Mouse (Mus musculus) lung, embryonic 14.5 days (tissue): ENCODE measurements around the gene Gpnmb. TPM values are rescaled to one million over a fixed set of nuclear protein-coding genes. Genes with fewer than 3 reads are reported as not detected.
A peak's percentile ranks its signal among the peaks of the same experiment; 100 is the strongest.

Source experiments
- ATAC-seq: fragments of 200-750 bp; cut with Nextera tagmentation; 2 replicates; pipeline ENCODE4 v1.8.0; 2017; ENCODE audit warnings: mild to moderate bottlenecking, moderate TSS enrichment, moderate library complexity; ENCODE audit not compliant: insufficient read depth
- DNase-seq: peaks from one replicate; pipeline ENCODE4 v3.0.0-alpha.2; 2015
- H3K27ac ChIP-seq: fragments of 300-500 bp; sonication (generic); 2 replicates; pipeline ENCODE4 v1.5.1; 2014; ENCODE audit warnings: low read depth, mild to moderate bottlenecking, moderate library complexity
- H3K27me3 ChIP-seq: fragments of 300-500 bp; sonication (generic); 2 replicates; pipeline ENCODE4 v1.6.1; 2014; ENCODE audit warnings: low read length, control low read depth; ENCODE audit not compliant: insufficient read depth
- H3K36me3 ChIP-seq: fragments of 300-500 bp; sonication (generic); 2 replicates; pipeline ENCODE4 v1.6.1; 2014; ENCODE audit warnings: control low read depth; ENCODE audit not compliant: insufficient read depth
- H3K4me1 ChIP-seq: fragments of 300-500 bp; sonication (generic); 2 replicates; pipeline ENCODE4 v1.6.1; 2014; ENCODE audit warnings: antibody characterized with exemption, control low read depth; ENCODE audit not compliant: insufficient read depth
- H3K4me2 ChIP-seq: fragments of 300-500 bp; sonication (generic); 2 replicates; pipeline ENCODE4 v1.6.1; 2014; ENCODE audit warnings: mild to moderate bottlenecking
- H3K4me3 ChIP-seq: fragments of 300-500 bp; sonication (generic); 2 replicates; pipeline ENCODE4 v1.5.1; 2014; ENCODE audit warnings: low read depth, low read length
- H3K9ac ChIP-seq: fragments of 300-500 bp; sonication (generic); 2 replicates; pipeline ENCODE4 v1.6.1; 2014
- H3K9me3 ChIP-seq: fragments of 300-500 bp; sonication (generic); 2 replicates; pipeline ENCODE4 v1.6.1; 2016; ENCODE audit warnings: low read depth, low read length, control low read depth
- CTCF ChIP-seq: IDR thresholded peaks from 2 replicates; pipeline ENCODE4 v1.5.1; 2016; ENCODE audit warnings: antibody characterized with exemption, low read depth
- WGBS: fragments of 180-500 bp; shearing (Covaris S2); extraction: QIAGEN DNeasy Blood & Tissue Kit; methylation state at CpG from one replicate; pipeline ENCODE4 v1.1.7; 2014; 5-methylcytosine and 5-hydroxymethylcytosine counted together
- polyA plus RNA-seq: library from polyadenylated mRNA; unstranded; fragments of >200 nt; fragmentation: Nextera tagmentation; extraction: Ambion mirVana; gene quantifications from 2 replicates; pipeline ENCODE4 v1.2.1, GENCODE M21; 2014

The Gpnmb gene
- polyA plus RNA-seq, 1 experiment from 2014 or later, result 0.21 TPM

DNA sequence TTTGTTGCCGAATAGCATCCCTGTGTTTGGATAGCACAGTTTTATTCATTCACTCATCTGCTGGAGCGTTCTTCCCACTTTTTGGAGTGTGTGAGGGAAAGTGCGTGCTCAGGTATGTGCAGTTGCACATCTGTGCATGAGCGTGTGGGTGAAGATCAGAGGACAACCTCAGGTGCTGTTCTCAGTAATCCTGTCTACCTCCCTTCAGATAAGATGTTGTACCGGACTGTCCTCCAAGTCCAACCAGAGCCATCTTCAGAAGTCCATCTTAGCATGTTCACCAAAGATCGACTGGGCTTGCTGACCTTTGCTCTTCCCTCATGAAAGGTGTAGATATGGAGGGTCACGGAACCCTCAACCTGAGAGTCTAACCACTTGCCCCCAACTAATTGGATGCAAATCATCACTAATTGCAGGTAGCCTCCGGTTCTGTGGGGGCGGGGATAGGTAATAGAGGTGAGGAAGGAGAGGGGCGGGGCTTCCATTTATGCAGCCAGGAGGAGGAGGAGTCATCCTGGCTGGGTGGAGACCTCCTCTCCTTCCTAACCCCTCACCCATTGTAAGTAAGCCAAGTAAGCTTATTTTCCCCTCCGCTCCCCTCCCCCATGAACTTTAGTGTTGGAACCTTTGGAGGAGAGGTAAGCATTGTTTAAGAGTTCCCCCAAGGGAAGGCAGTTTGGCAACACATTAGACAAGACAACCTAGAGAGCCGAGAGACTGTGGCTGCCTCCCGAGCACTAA, 27.8 kb upstream of the Gpnmb start:
- H3K27me3 ChIP-seq, result no peaks in the 10 kb centered on the region
- ATAC-seq, result no peak; the same call in 1 of the 2 replicates
- 17% methylated on average over 13 of the region's 13 CpGs for WGBS
- H3K36me3 ChIP-seq, result no peaks in the 10 kb centered on the region
- no peak overlapping the region for H3K27ac ChIP-seq
- peak overlapping the region; percentile 32 for H3K4me3 ChIP-seq
- H3K4me2 ChIP-seq, result peak overlapping the region; percentile 69
- DNase-seq, result no peak
- H3K9me3 ChIP-seq, result no peaks in the 10 kb centered on the region
- H3K4me1 ChIP-seq, result no peaks in the 10 kb centered on the region
- no peak overlapping the region; the same call in 1 of the 2 replicates for H3K9ac ChIP-seq
- TF ChIP-seq CTCF, result no peak

DNA sequence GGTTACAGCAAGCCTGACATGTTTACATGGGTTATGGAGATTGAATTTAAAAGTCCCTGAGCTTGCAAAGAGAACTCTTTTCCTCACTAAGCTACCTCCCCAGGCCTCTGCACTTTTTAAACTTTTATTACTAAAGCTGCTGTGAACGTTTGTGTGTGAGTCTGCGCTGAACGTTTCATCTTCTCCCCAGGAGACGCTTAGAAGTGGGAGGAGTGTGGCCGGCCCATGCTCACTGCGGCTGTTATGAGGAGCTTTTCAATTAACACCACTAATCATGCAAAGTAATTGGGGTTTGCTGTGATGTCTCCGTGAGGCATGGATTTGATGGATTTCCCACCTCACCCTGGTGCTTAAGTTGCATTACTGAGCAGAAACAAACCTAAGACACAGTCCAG, 27.2 kb upstream of the Gpnmb start:
- Histone ChIP-seq H3K4me1 (no peaks in the 10 kb centered on the region), H3K4me2 (peak overlapping the region; percentile 69), H3K4me3 (0 out of 2 replicates have a peak overlapping the region, but pooled peaks have one; percentile 32), H3K36me3 (no peaks in the 10 kb centered on the region), H3K27ac (no peak overlapping the region), H3K9ac (no peak overlapping the region), H3K27me3 (no peaks in the 10 kb centered on the region), H3K9me3 (no peaks in the 10 kb centered on the region)
- ATAC-seq (no peak), DNase-seq (no peak)
- no peak for TF ChIP-seq CTCF
- 27% methylated on average over 7 of the region's 7 CpGs for WGBS

GRCm38 (mm10) chr6:49009665-49010064, 26.7 kb upstream of the Gpnmb start:
- Histone ChIP-seq H3K4me2 (no peak overlapping the region), H3K4me1 (no peaks in the 10 kb centered on the region), H3K27me3 (no peaks in the 10 kb centered on the region), H3K27ac (no peak overlapping the region), H3K4me3 (no peak overlapping the region), H3K9ac (no peak overlapping the region), H3K36me3 (no peaks in the 10 kb centered on the region), H3K9me3 (no peaks in the 10 kb centered on the region)
- TF ChIP-seq CTCF, result peak; percentile 43; the same call in 1 of the 2 replicates
- ATAC-seq, result no peak
- no peak for DNase-seq
- WGBS, result 79% methylated on average over 1 of the region's 1 CpGs

GRCm38 (mm10) chr6:49011191-49011590, 25.2 kb upstream of the Gpnmb start:
- no peaks in the 10 kb centered on the region for H3K9me3 ChIP-seq
- no peaks in the 10 kb centered on the region for H3K27me3 ChIP-seq
- no peak overlapping the region for H3K4me2 ChIP-seq
- ATAC-seq (no peak), DNase-seq (no peak)
- H3K27ac ChIP-seq, result no peak overlapping the region
- no peak overlapping the region for H3K4me3 ChIP-seq
- H3K9ac ChIP-seq, result no peak overlapping the region
- WGBS, result 61% methylated on average over 5 of the region's 5 CpGs
- no peak for TF ChIP-seq CTCF
- H3K36me3 ChIP-seq, result no peaks in the 10 kb centered on the region
- no peaks in the 10 kb centered on the region for H3K4me1 ChIP-seq

- Histone ChIP-seq H3K27me3 (no peaks in the 10 kb centered on the region), H3K27ac (no peak overlapping the region), H3K4me2 (no peak overlapping the region), H3K36me3 (no peaks in the 10 kb centered on the region), H3K9me3 (no peaks in the 10 kb centered on the region), H3K4me1 (no peaks in the 10 kb centered on the region; the same call in 1 of the 2 replicates), H3K9ac (no peak overlapping the region), H3K4me3 (no peak overlapping the region)
- 70% methylated on average over 4 of the region's 4 CpGs for WGBS
- DNase-seq (no peak), ATAC-seq (no peak)
- TF ChIP-seq CTCF, result no peak
Observed at GRCm38 (mm10) chr6:49013023-49013422, 23.3 kb upstream of the Gpnmb start.

DNA sequence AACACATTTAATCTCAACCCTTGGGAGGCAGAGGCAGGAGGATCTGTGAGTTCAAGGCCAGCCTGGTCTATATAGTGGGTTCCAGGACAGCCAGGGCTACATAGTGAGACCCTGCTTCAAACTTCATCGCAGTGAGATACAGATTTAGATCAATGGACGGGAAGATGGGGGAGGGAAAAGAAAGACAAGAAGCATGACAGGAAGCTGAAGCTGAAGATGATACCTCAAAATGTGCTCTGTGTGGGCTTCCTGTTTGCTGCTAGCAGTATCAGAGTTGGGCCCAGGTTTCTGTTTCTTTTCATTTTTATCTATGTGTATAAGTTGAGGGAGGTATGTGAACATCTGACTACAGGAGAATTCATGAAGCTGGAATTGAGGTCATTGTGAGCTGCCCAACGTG, 22.9 kb upstream of the Gpnmb start:
- H3K4me2 ChIP-seq, result no peak overlapping the region
- H3K36me3 ChIP-seq, result no peaks in the 10 kb centered on the region
- no peak for TF ChIP-seq CTCF
- no peak overlapping the region for H3K27ac ChIP-seq
- H3K9me3 ChIP-seq, result no peaks in the 10 kb centered on the region
- no peak overlapping the region for H3K9ac ChIP-seq
- ATAC-seq, result no peak
- no peak overlapping the region for H3K4me3 ChIP-seq
- WGBS, result 77% methylated on average over 3 of the region's 3 CpGs
- H3K4me1 ChIP-seq, result no peaks in the 10 kb centered on the region; the same call in 1 of the 2 replicates
- H3K27me3 ChIP-seq, result no peaks in the 10 kb centered on the region
- no peak for DNase-seq

- H3K9ac ChIP-seq, result no peak overlapping the region
- TF ChIP-seq CTCF, result no peak
- peak; percentile 82 for DNase-seq
- 29% methylated on average over 12 of the region's 12 CpGs for WGBS
- no peaks in the 10 kb centered on the region; the same call in 1 of the 2 replicates for H3K4me1 ChIP-seq
- 0 out of 2 replicates have a peak overlapping the region, but pooled peaks have one; percentile 13 for H3K27ac ChIP-seq
- ATAC-seq, result peak; percentile 80; the same call in 1 of the 2 replicates
- H3K4me2 ChIP-seq, result peak overlapping the region; percentile 27; the same call in 1 of the 2 replicates
- H3K36me3 ChIP-seq, result no peaks in the 10 kb centered on the region
- no peaks in the 10 kb centered on the region for H3K9me3 ChIP-seq
- no peaks in the 10 kb centered on the region for H3K27me3 ChIP-seq
- no peak overlapping the region for H3K4me3 ChIP-seq
Observed at GRCm38 (mm10) chr6:49017150-49017549, 19.2 kb upstream of the Gpnmb start.
